Mouse (Mus musculus): ENCODE measurements at regions not wholly inside any gene's neighbourhood (a gene's known extent, or its start where the extent isn't known, plus 50 kb on each side); places are given as distances from the start of the nearest gene placed in this dataset.

DNA sequence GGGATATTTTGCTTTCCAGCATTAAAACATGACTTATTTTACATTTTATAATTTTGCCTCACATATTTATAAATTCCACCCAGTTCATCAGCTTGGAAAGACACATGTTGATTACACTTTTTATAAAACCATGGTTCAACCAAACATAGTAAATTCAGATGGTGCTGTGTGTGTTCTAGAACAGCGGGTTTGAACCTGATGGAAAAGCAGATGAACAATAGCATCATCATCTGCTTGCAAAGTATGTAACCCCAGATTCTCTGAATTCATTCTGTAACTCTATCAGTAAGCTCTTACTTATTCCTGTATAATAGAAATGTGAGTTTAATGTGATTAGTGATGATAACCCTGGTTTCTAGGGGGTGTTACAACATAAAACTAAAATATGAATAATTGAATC is 517.4 kb downstream of the Ptprc start:
- WGBS: 100% methylated on average over 1 of the region's 1 CpGs
- no peaks in the 10 kb centered on the region for H3K27me3 ChIP-seq (ENCODE audit: control insufficient read depth, insufficient read depth, low read length)
- TF ChIP-seq CTCF (IDR thresholded peaks at IDR 0.05; ENCODE audit: borderline replicate concordance, control insufficient read depth, extremely low read depth, insufficient read depth, low read length, poor library complexity): no peak
- TF ChIP-seq POLR2A (IDR thresholded peaks at IDR 0.05; ENCODE audit: control insufficient read depth, extremely low read depth, insufficient read depth, low read length, poor library complexity): no peak
- no peak overlapping the region for H3K27ac ChIP-seq (ENCODE audit: control insufficient read depth, insufficient read depth, low read length)
- no peaks in the 10 kb centered on the region for H3K36me3 ChIP-seq (ENCODE audit: control insufficient read depth, insufficient read depth, low read length)
- peaks cover 8% of the 10 kb centered on the region for H3K4me1 ChIP-seq (replicated peaks; ENCODE audit: control insufficient read depth, insufficient read depth, low read length)
- no peak for DNase-seq
- no peak overlapping the region for H3K4me3 ChIP-seq (ENCODE audit: control insufficient read depth, insufficient read depth, low read length)

GRCm38 (mm10) chr1:137656900-137657458 is 518.5 kb downstream of the Ptprc start:
- DNase-seq: no peak
- peaks cover 8% of the 10 kb centered on the region for H3K4me1 ChIP-seq (replicated peaks; ENCODE audit: control insufficient read depth, insufficient read depth, low read length)
- no peak for TF ChIP-seq POLR2A (IDR thresholded peaks at IDR 0.05; ENCODE audit: control insufficient read depth, extremely low read depth, insufficient read depth, low read length, poor library complexity)
- TF ChIP-seq CTCF (IDR thresholded peaks at IDR 0.05; ENCODE audit: borderline replicate concordance, control insufficient read depth, extremely low read depth, insufficient read depth, low read length, poor library complexity): no peak
- no peak overlapping the region for H3K4me3 ChIP-seq (ENCODE audit: control insufficient read depth, insufficient read depth, low read length)
- H3K27ac ChIP-seq (ENCODE audit: control insufficient read depth, insufficient read depth, low read length): peak overlapping the region; percentile 30
- 71% methylated on average over 6 of the region's 6 CpGs for WGBS
- no peaks in the 10 kb centered on the region for H3K27me3 ChIP-seq (ENCODE audit: control insufficient read depth, insufficient read depth, low read length)
- H3K36me3 ChIP-seq (ENCODE audit: control insufficient read depth, insufficient read depth, low read length): no peaks in the 10 kb centered on the region

- H3K4me3 ChIP-seq (ENCODE audit: control insufficient read depth, insufficient read depth, low read length): no peak overlapping the region
- WGBS: 91% methylated on average over 4 of the region's 4 CpGs
- peaks cover 11% of the 10 kb centered on the region for H3K4me1 ChIP-seq (replicated peaks; ENCODE audit: control insufficient read depth, insufficient read depth, low read length)
- no peaks in the 10 kb centered on the region for H3K27me3 ChIP-seq (ENCODE audit: control insufficient read depth, insufficient read depth, low read length)
- no peak for TF ChIP-seq POLR2A (IDR thresholded peaks at IDR 0.05; ENCODE audit: control insufficient read depth, extremely low read depth, insufficient read depth, low read length, poor library complexity)
- no peak for TF ChIP-seq CTCF (IDR thresholded peaks at IDR 0.05; ENCODE audit: borderline replicate concordance, control insufficient read depth, extremely low read depth, insufficient read depth, low read length, poor library complexity)
- no peaks in the 10 kb centered on the region for H3K36me3 ChIP-seq (ENCODE audit: control insufficient read depth, insufficient read depth, low read length)
- H3K27ac ChIP-seq (ENCODE audit: control insufficient read depth, insufficient read depth, low read length): no peak overlapping the region
- no peak for DNase-seq
These were observed 521.3 kb downstream of the Ptprc start for GRCm38 (mm10) chr1:137654171-137654570.

DNA sequence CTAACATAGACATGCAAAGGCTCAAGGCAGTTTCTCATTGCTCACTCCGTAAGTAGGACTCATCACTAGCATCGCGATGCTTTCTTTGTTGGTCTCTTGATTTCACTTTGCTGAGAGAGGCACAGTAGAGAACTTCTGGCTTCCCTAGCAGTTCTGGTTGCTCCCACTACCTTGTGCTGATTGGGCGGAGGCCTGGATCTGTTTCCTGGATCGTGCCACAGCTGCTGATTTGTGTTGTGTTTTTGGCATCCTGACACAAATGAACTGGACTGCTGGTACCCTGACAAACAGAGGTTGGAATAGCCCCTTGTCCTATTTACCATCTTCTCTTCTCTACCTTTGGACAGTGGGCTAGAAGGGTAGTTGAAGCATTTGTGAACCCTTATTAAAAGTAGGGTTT is 522.0 kb downstream of the Ptprc start:
- peak overlapping the region; percentile 54; the same call in 1 of the 2 replicates for H3K27ac ChIP-seq (ENCODE audit: control insufficient read depth, insufficient read depth, low read length)
- no peak for DNase-seq

GRCm38 (mm10) chr1:137650629-137651028 is 524.9 kb downstream of the Ptprc start:
- H3K27ac ChIP-seq (ENCODE audit: control insufficient read depth, insufficient read depth, low read length): peak overlapping the region; percentile 74
- WGBS: 55% methylated on average over 3 of the region's 3 CpGs
- no peak for DNase-seq
- no peak for TF ChIP-seq POLR2A (IDR thresholded peaks at IDR 0.05; ENCODE audit: control insufficient read depth, extremely low read depth, insufficient read depth, low read length, poor library complexity)
- no peak for TF ChIP-seq CTCF (IDR thresholded peaks at IDR 0.05; ENCODE audit: borderline replicate concordance, control insufficient read depth, extremely low read depth, insufficient read depth, low read length, poor library complexity)
- no peak overlapping the region for H3K4me3 ChIP-seq (ENCODE audit: control insufficient read depth, insufficient read depth, low read length)
- no peaks in the 10 kb centered on the region for H3K36me3 ChIP-seq (ENCODE audit: control insufficient read depth, insufficient read depth, low read length)
- H3K27me3 ChIP-seq (ENCODE audit: control insufficient read depth, insufficient read depth, low read length): no peaks in the 10 kb centered on the region
- peaks cover 11% of the 10 kb centered on the region for H3K4me1 ChIP-seq (replicated peaks; ENCODE audit: control insufficient read depth, insufficient read depth, low read length)

More for the DNA sequence above, 522.0 kb downstream of the Ptprc start:
- H3K27me3 ChIP-seq (ENCODE audit: control insufficient read depth, insufficient read depth, low read length): no peaks in the 10 kb centered on the region
- H3K4me3 ChIP-seq (ENCODE audit: control insufficient read depth, insufficient read depth, low read length): no peak overlapping the region
- TF ChIP-seq POLR2A (IDR thresholded peaks at IDR 0.05; ENCODE audit: control insufficient read depth, extremely low read depth, insufficient read depth, low read length, poor library complexity) (no peak), CTCF (IDR thresholded peaks at IDR 0.05; ENCODE audit: borderline replicate concordance, control insufficient read depth, extremely low read depth, insufficient read depth, low read length, poor library complexity) (no peak)
- 94% methylated on average over 5 of the region's 5 CpGs for WGBS
- no peaks in the 10 kb centered on the region for H3K36me3 ChIP-seq (ENCODE audit: control insufficient read depth, insufficient read depth, low read length)
- peaks cover 12% of the 10 kb centered on the region for H3K4me1 ChIP-seq (replicated peaks; ENCODE audit: control insufficient read depth, insufficient read depth, low read length)

DNA sequence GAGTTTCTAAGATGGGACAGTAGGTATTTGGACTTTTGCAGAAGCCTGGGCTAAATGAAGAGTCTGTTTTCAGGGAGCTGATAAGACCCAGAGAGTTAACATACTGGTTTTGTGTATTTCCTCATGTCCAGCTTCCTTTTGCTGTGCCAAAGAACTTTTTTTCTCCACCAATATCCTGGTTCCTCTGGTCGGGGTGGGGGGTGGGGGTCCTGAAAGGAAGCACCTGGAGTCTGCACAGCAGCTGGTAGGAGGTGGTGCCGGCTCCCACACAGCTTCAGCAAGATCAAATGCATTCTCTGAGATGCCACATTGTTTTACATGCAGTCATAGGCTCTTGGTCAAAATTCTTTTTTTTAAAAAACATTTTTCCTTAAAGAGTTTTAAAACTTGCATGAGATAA is 525.4 kb downstream of the Ptprc start:
- Histone ChIP-seq H3K27ac (ENCODE audit: control insufficient read depth, insufficient read depth, low read length) (peak overlapping the region; percentile 5; the same call in 1 of the 2 replicates), H3K4me1 (replicated peaks; ENCODE audit: control insufficient read depth, insufficient read depth, low read length) (peaks cover 15% of the 10 kb centered on the region), H3K4me3 (ENCODE audit: control insufficient read depth, insufficient read depth, low read length) (no peak overlapping the region), H3K36me3 (ENCODE audit: control insufficient read depth, insufficient read depth, low read length) (no peaks in the 10 kb centered on the region), H3K27me3 (ENCODE audit: control insufficient read depth, insufficient read depth, low read length) (no peaks in the 10 kb centered on the region)
- no peak for TF ChIP-seq POLR2A (IDR thresholded peaks at IDR 0.05; ENCODE audit: control insufficient read depth, extremely low read depth, insufficient read depth, low read length, poor library complexity)
- no peak for TF ChIP-seq CTCF (IDR thresholded peaks at IDR 0.05; ENCODE audit: borderline replicate concordance, control insufficient read depth, extremely low read depth, insufficient read depth, low read length, poor library complexity)
- DNase-seq: no peak
- 4% methylated on average over 2 of the region's 2 CpGs for WGBS

- DNase-seq: no peak
- no peaks in the 10 kb centered on the region for H3K36me3 ChIP-seq (ENCODE audit: control insufficient read depth, insufficient read depth, low read length)
- no peak overlapping the region for H3K27ac ChIP-seq (ENCODE audit: control insufficient read depth, insufficient read depth, low read length)
- WGBS: 49% methylated on average over 1 of the region's 1 CpGs
- peaks cover 15% of the 10 kb centered on the region for H3K4me1 ChIP-seq (replicated peaks; ENCODE audit: control insufficient read depth, insufficient read depth, low read length)
- TF ChIP-seq CTCF (IDR thresholded peaks at IDR 0.05; ENCODE audit: borderline replicate concordance, control insufficient read depth, extremely low read depth, insufficient read depth, low read length, poor library complexity) (no peak), POLR2A (IDR thresholded peaks at IDR 0.05; ENCODE audit: control insufficient read depth, extremely low read depth, insufficient read depth, low read length, poor library complexity) (no peak)
- no peak overlapping the region for H3K4me3 ChIP-seq (ENCODE audit: control insufficient read depth, insufficient read depth, low read length)
- H3K27me3 ChIP-seq (ENCODE audit: control insufficient read depth, insufficient read depth, low read length): no peaks in the 10 kb centered on the region
These were observed 526.7 kb downstream of the Ptprc start for GRCm38 (mm10) chr1:137648832-137649231.

All from thymus, adult 2 months (tissue).